Mouse (Mus musculus) adrenal gland, adult 8-10 months (tissue): Measurements from ENCODE around the gene Itgb5. TPM values are rescaled to one million over a fixed set of nuclear protein-coding genes. Genes with fewer than 3 reads are reported as not detected.

Experiments used
- DNase-seq: peaks from one replicate; pipeline ENCODE4 v3.0.0; 2022
- total RNA-seq, 4 experiments: library from RNA; stranded (reverse); gene quantifications; 2 replicates each; pipeline ENCODE4 v1.2.4; 2022

Itgb5 gene
- total RNA-seq, 4 experiments from 2014 or later, result 230 to 292 (median 261) TPM

GRCm38 (mm10) chr16:33941271-33941781 lies 111.9 kb downstream of the Itgb5 start:
- no peak for DNase-seq

- DNase-seq, result peak; percentile 62
Measured at GRCm38 (mm10) chr16:33942341-33942740, 112.9 kb downstream of the Itgb5 start.

- no peak for DNase-seq
Measured at GRCm38 (mm10) chr16:33943388-33943787, 113.9 kb downstream of the Itgb5 start.

- no peak for DNase-seq
Measured at GRCm38 (mm10) chr16:33944126-33944525, 114.7 kb downstream of the Itgb5 start.

- no peak for DNase-seq
Measured at GRCm38 (mm10) chr16:33944772-33945171, 115.3 kb downstream of the Itgb5 start.

- no peak for DNase-seq
Measured at GRCm38 (mm10) chr16:33946021-33946420, 116.6 kb downstream of the Itgb5 start.

- no peak for DNase-seq
Measured at GRCm38 (mm10) chr16:33947664-33948571, 118.5 kb downstream of the Itgb5 start.

GRCm38 (mm10) chr16:33950386-33950785 lies 120.9 kb downstream of the Itgb5 start:
- no peak for DNase-seq

GRCm38 (mm10) chr16:33950830-33951229 lies 121.4 kb downstream of the Itgb5 start:
- peak; percentile 88 for DNase-seq

GRCm38 (mm10) chr16:33953008-33953407 lies 123.5 kb downstream of the Itgb5 start:
- no peak for DNase-seq

- DNase-seq, result no peak
Measured at GRCm38 (mm10) chr16:33954793-33955192, 125.3 kb downstream of the Itgb5 start.

GRCm38 (mm10) chr16:33963509-33963908 lies 134.0 kb downstream of the Itgb5 start:
- no peak for DNase-seq

- DNase-seq, result peak; percentile 60
Measured at GRCm38 (mm10) chr16:33965878-33966537, 136.5 kb downstream of the Itgb5 start.

- peak; percentile 73 for DNase-seq
Measured at GRCm38 (mm10) chr16:33966538-33967282, 137.2 kb downstream of the Itgb5 start, which contains the start of gene Umps. Gene Umps, minus strand, starts transcription at chr16:33967038.

GRCm38 (mm10) chr16:33967283-33967640 lies 137.8 kb downstream of the Itgb5 start:
- DNase-seq, result no peak

GRCm38 (mm10) chr16:33979855-33980254 lies 150.4 kb downstream of the Itgb5 start:
- no peak for DNase-seq

GRCm38 (mm10) chr16:33983712-33984111 lies 154.2 kb downstream of the Itgb5 start:
- no peak for DNase-seq

GRCm38 (mm10) chr16:33985372-33985771 lies 155.9 kb downstream of the Itgb5 start:
- DNase-seq, result no peak

GRCm38 (mm10) chr16:33986993-33987392 lies 157.5 kb downstream of the Itgb5 start:
- DNase-seq, result no peak

- DNase-seq, result no peak
Measured at GRCm38 (mm10) chr16:33988358-33989012, 159.0 kb downstream of the Itgb5 start.

- no peak for DNase-seq
Measured at GRCm38 (mm10) chr16:33989106-33989505, 159.6 kb downstream of the Itgb5 start.

- DNase-seq, result no peak
Measured at GRCm38 (mm10) chr16:33990712-33991111, 161.2 kb downstream of the Itgb5 start.
